Mouse (Mus musculus): ENCODE data around the gene Spata2. TPM values are rescaled to one million over a fixed set of nuclear protein-coding genes. Genes with fewer than 3 reads are reported as not detected.

The Spata2 gene
- polyA plus RNA-seq, 1 experiment: 31.5 TPM

DNA sequence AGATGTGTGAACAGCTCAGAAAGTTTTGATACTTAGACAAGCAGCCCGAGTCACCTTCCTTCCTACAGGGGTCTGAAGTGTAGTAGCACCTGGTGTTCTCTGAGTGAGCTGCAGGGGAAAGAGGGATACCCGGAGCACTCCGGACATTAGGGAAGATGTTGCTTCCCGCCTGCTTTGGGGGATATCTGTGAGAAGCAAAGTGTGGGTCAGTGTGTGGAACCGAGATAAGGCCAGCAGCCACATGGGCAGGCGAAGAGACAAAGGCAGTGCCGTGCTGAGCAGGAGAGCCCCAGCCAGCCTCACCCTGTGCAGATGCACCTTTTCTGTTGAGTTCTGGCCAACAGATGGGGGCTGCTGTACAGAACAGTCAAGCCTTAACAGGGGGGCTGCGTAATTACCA lies 45.1 kb downstream of the Spata2 start:
- TF ChIP-seq GATA1 (IDR thresholded peaks at IDR 0.05; ENCODE audit: low read length): peak; percentile 3

DNA sequence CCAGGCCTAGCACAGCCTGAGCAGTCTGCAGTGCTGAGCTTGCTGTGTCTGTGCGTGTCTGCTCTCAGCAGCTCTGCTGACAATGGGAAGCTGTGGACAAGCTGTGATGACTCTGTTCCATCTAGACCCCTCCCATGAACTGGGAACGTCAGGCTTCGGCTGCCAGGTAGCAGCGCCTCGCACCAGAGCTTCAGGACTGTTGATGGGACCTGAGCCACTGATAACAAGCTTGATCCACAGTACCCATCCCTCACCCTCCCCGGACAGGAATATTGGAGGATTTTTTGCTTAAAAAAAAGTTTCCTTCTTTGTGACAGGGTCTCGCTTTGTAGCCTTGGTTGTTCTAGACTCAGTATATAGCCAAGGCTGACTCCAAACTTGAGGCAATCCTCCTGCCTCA lies 45.5 kb downstream of the Spata2 start:
- no peak for TF ChIP-seq GATA1 (IDR thresholded peaks at IDR 0.05; ENCODE audit: low read length)

DNA sequence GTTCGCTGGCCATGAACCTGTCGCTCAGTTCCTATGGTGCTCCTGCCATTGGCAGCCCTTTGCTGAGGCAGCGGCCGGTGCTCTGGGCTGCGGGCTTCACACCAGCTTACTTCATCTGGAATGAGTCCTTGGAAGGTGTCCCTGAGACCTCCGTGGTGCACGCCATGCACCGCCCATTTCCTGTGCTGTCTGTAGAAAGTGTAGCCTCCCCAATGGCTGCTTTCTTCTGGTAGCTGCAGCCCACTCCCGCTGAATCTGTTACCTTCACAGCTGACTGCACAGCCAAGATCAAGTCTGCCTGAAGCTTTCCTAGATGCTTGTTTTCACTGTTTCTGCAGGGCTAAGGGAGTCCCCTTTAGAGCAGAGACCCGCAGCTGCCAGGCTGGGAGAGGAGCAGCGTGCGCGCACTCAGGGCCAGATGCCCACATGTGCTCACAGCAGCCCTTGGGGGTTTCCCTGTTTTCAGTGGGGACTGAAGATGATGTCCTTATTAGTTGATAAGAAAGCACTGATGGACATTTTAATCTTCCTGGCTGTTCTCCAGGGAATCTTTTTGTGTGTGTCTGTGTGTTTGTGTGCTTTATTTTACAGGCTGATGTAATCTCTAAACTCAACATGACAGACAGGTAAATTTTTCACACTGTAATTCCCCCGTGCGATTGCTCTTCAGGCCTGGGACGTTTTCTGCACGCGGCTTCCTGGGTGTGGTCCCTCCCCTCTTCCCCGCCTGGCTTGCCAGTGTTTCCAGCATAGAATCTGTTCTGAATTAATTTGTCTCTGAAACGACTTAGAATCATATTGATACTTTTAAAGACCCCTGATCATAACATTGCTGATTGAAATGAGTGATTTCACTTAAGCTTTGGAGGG lies 46.5 kb downstream of the Spata2 start:
- TF ChIP-seq GATA1 (IDR thresholded peaks at IDR 0.05; ENCODE audit: low read length): no peak

DNA sequence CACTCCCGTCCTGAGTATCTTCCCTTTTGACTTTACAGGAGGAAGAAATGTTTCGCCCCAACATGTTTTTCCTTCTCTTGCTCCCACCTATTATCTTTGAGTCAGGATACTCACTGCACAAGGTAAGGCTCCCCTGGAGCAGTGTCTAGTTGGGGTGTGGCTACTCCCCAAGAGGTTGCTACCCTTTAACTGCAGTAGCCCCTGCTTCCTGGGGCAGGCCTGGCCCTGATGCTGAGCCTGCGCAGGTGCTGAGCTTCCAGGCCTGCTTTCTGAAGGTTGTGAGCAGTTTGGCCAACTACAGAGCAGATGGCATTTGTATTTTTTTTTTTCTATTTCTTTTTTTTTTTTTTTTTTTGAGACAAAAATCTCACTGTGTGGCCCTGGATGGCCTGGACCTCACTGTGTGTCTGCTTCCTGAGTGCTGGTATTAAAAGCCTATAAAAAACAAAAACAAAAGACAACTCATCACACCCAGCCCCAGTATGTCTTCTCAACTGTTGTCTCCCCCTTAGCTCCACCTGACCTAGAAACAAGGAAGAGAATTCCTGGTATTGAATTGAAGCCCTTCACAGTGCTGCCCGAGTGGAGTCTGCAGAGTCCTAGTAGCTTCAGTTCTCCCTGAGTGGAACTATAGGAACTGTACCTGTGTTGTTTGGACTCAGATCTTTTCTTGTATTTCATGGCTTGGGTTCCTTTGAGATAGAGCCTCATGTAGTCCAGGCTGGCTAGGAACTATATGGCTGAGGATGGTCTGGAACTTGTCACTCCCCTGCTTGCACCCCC lies 49.1 kb downstream of the Spata2 start:
- TF ChIP-seq GATA1 (IDR thresholded peaks at IDR 0.05; ENCODE audit: low read length): no peak

DNA sequence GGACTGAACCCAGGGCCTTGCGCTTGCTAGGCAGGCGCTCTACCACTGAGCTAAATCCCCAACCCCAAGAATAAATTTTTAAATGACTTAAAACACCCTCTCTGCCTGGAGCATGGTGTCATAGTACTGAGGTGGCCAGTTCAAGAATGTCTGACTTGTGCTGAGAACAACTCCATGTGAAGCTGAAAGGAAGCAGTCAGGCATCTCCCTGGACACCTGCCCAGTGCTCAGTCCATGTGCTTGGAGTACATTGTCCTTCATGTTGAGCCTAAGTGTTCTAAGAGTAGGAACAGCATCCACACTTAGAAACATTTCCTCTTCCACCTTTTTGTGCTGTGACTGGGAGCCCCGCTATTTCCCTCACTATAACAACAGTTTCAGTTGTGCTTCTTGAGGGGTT lies 53.3 kb downstream of the Spata2 start:
- TF ChIP-seq GATA1 (IDR thresholded peaks at IDR 0.05; ENCODE audit: low read length): no peak

DNA sequence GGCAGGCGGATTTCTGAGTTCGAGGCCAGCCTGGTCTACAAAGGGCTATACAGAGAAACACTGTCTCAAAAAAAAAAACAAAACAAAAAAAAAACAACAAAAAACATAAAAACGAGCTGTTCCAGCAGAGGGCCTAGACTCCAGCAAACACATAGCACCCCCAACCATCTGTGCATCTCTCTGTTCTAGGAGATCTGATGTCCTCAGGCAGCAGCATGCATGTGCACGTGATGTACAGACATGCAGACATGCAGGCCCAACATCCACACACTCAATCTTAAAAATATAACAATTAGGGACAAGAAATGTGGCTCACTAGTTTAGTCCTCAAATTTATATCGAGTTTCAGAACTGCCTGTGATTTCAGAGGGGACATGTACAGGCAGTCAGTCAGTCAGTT lies 56.3 kb downstream of the Spata2 start:
- no peak for TF ChIP-seq GATA1 (IDR thresholded peaks at IDR 0.05; ENCODE audit: low read length)

DNA sequence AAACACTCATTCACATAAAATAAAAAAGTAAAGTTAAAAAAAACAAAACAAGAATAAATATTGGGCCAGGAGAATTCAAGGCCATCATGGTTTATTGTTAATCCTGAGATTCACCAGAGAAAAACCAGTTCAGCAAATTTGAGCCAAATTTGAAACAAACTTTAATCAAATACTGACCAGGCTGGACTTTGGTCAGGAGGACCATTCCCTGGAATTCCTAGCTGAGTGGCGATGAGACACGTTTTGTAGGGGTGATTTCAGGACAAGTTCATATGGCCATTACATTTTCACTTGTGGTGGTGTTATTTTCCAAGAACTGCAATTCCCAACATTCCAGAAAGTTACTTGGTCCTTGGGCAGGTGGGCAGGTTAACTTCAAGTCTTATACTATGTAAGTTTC lies 57.1 kb downstream of the Spata2 start:
- no peak for TF ChIP-seq GATA1 (IDR thresholded peaks at IDR 0.05; ENCODE audit: low read length)

DNA sequence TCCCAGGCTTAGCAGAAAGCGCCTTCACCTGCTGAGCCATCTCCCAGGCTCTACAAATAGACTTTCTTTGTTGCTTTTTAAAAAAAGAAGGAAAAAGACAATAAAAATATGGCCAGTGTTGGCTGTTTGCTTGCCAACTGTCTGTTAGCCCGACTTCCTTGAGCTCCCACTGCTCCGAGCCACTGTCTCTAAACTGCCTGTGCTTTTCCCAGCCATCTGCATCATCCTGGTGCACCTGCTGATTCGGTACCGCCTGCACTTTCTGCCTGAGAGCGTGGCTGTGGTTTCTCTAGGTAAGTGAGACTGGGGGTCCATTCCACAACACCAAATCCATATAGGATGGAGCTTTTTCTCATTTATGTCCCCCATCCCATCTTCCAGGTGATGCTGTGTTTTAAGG lies 58.1 kb downstream of the Spata2 start:
- TF ChIP-seq GATA1 (IDR thresholded peaks at IDR 0.05; ENCODE audit: low read length): no peak

DNA sequence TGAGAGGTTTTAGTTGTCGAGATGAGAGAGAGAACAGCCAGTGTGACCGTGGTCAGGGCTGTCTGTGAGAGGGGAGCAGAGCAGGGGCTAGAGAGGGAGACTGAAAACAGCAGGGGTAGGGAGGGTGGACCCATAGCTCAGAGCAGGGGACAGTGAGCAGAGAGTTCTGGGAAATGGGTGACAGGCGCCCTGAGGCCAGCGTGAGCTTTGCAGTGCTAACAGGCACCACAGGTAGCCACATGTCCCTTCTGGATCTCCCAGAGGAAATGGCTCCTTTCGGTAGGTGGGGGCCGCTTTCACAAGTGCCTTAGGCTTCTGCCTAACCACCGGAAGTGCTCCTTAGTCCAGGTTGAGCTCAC lies 61.3 kb downstream of the Spata2 start:
- no peak for TF ChIP-seq GATA1 (IDR thresholded peaks at IDR 0.05; ENCODE audit: low read length)

Other genes with a start within 250 kb of the Spata2 start
- gene B4galt5, start 143.7 kb downstream of the Spata2 start, polyA plus RNA-seq (2012): not detected in 2 replicates
- 6.3 and 10.2 TPM in 2 replicates for gene Slc9a8, start 71.2 kb downstream of the Spata2 start, polyA plus RNA-seq (2012)
- 14.3 and 18.9 TPM in 2 replicates for gene Rnf114, start 242 bp downstream of the Spata2 start, polyA plus RNA-seq (2012)
- not detected in 2 replicates for gene Snai1, start 45.3 kb upstream of the Spata2 start, polyA plus RNA-seq (2012)
- gene Ube2v1, start 139.2 kb upstream of the Spata2 start, polyA plus RNA-seq (2012): 264 and 271 TPM in 2 replicates
- gene Gm20431, start 168.6 kb upstream of the Spata2 start, polyA plus RNA-seq (2012): not detected in 2 replicates
- gene Cebpb, start 196.0 kb upstream of the Spata2 start, polyA plus RNA-seq (2012): 68.3 and 82.2 TPM in 2 replicates
- gene Tmem189, start 196.9 kb upstream of the Spata2 start, polyA plus RNA-seq (2012): 36.1 and 47.2 TPM in 2 replicates